Mouse (Mus musculus): Measurements from ENCODE around the gene Zfp90. TPM values are rescaled to one million over a fixed set of nuclear protein-coding genes. Genes with fewer than 3 reads are reported as not detected.
"Not testable (repeated sequence)": the region's sequence is repeated elsewhere in the genome, so short reads cannot be mapped to it uniquely, and the experiment has no call there.

Gene Zfp90
- total RNA-seq (2021), result 10 to 100 TPM; 11.1 to 12.6 TPM
- long read RNA-seq, partial matches to known transcripts, result 5 of 11 reads
- long read RNA-seq, other reads (novel, unspliced or antisense), result 2 of 11 reads

DNA sequence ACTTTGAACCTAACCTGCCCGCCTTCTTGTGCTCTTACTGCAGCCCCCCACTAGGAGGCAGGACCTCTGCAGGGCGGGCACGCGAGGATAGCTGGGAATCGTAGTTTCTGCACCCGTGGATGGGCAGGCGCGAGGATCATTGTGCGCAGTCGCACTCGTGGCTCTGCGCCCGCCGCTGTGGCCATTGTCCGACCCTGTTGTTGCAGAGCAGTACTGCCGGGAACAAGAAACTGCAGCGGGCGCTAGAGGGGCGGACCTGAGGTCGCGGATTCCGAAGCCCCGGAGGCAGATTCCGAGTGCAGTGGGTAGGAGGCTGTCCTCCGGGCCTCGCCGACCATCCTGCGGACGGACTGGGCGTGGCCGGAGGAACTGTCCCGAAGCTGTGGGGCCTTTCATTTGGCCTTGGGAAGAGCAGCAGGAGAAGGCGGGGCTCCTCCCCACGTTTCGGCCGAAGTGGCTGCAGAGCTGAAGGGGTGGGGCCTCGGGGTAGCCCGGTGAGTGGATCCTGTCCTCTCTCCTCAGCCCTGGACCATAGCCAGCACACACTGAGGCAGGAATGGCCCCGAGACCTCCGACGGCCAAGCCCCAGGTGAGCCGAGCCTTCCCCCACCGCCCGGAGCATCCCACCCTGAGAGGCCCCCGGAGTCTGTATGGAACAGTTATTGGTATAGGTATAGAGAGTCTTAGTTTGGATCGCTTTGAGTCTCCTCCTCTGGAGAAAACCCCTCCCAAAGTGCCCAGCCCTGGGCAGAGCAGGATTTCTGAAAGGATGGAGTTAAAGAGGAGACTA is at the start of gene Zfp90:
Gene Zfp90 (plus strand): TSS at position 146 of the 790 bp plus-strand sequence.
- DNase-seq (ENCODE audit: low spot score in 2 of 2), result peak; percentile 90 to 96

DNA sequence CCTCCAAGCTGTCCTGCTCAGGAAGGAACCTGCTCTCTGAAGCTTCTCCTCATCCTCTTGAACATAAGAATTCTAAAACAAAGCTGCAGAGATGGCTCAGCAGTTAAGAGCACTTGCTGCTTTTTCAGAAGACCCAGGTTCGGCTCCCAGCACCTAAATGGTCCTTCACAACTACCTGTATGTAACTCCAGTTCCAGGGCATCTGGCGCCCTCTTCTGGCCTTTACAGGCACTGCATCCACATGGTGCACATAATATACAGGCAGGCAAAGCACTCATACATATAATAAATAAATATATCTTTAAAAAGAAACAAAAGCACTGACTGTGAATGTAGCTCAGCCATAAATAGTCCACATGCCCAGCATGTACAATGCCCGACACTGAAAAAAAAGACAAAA is 46.6 kb upstream of the Zfp90 start:
- no peak for DNase-seq (ENCODE audit: low spot score in 2 of 2)

DNA sequence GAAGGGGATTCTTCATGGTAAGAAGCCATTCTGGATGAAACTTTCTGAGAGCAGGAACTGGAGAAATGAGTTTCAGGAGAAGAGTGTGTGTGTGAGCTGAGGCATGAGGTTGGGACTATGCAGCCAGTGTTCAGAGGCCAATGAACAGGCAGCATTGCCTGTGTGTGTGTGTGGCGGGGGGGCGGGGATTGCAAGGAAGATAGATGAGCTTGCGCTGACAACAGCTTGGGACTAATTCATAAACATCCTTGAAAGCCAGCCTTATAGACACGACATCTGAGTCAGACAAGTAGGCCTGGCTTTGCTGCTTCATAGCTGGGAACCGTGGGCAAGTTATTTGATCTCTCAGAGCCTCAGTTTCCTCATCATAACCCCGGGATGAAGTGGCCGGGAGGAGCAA is 46.1 kb upstream of the Zfp90 start:
- no peak for DNase-seq (ENCODE audit: low spot score in 2 of 2)

DNA sequence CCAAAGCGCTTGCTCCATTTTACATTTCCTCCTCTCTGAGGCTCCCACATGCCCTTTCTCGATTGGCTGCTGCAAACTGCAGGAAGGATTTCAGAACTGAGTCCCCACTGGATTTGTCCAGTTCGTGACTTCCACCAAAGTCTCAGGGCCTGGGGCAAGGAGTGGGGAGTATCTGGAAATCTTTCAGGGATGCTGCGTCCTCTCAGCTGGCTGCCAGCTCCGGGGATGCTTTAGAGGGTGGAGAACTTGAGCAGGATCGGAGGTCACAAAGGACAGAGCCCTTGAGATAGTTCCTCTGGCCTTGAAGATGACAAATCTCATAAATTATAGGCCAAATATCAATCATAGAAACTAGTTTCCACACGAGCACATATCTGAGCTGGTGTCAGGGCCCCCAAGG is 39.2 kb upstream of the Zfp90 start:
- DNase-seq (ENCODE audit: low spot score in 2 of 2), result no peak

DNA sequence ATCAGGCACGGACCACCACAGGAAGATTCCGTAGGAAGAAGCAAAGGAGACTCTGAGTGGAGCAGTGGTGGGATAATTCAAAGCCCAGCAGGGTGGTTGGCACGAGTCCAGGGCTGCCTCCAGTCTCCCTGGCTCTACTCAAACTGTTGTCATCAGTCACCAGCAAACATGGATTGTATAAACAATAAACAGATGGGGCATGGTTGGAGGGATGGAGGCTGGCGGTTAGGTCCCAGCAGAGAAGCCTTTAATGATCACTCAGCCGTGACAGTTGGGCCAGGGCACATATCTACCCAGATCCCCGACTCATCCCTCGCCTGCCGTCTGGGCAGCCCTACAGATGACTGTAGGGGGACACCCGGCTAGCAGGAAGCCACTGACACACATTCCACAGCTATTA is 38.3 kb upstream of the Zfp90 start:
- no peak for DNase-seq (ENCODE audit: low spot score in 2 of 2)

DNA sequence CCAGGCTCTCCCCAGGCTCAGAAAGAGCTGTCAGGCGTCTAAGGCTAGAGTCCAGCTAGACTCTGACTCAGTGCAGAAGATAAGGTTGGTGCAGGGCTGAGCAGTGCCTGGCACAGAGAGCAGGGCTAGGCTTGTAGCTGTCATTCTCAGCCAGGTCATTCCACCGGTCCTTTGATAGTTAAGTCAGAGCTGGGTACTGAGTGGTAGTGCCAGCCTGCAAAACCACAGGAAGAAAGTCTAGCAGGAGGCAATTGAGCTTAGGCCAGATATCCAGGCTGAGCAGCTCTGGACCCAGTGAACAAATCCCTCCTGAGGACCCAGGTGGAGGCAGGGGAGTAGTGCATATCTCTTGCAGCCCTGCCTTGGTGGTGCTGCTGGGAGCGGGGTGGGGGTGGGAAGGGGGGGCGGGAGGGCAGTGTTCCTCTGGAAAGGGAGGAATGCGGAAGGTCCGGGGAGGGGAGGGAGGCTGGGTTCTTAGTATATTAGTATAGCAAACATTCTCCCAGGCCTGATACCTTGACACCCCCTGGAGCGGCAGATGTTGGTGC is 36.6 kb upstream of the Zfp90 start:
- DNase-seq (ENCODE audit: low spot score in 2 of 2), result no peak

DNA sequence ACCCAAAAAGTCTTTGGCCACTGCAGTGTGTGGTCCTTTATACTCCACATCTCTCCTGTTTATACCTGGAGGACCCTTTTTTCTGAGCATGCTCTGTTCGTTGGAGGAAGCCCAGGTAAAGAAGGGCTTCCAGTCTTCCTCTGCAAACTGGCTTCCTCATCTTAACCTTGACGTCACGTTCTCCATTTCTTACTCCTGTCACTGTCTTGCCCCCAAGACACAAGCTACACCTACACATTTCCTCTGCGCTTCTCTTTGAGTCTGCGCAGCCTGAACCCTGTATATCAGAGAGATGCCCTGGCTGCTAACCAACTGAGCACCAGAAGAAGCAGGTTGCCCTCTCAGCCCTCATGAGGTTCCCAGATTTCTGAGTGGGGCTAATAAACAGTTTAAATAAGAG is 35.8 kb upstream of the Zfp90 start:
- DNase-seq (ENCODE audit: low spot score in 2 of 2), result no peak

DNA sequence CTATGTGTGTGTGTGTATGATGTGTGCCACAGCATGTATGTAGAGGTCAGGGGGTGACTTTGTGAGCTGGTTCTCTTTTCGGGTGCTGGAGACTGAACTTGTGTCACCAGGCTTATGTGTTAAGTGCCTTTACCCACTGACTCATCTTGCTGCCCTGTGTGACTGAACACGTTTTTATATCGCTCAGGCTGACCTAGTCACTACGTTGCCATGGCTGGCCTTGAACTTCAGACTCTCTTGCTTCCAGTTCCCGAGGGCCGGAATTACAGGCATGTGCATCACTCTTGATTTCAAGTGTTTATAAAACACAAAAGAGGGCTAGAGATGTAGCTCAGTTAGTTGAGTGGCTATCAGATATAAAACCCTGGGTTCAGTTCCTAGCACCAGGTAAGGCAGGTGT is 34.1 kb upstream of the Zfp90 start:
- DNase-seq (ENCODE audit: low spot score in 2 of 2), result no peak

DNA sequence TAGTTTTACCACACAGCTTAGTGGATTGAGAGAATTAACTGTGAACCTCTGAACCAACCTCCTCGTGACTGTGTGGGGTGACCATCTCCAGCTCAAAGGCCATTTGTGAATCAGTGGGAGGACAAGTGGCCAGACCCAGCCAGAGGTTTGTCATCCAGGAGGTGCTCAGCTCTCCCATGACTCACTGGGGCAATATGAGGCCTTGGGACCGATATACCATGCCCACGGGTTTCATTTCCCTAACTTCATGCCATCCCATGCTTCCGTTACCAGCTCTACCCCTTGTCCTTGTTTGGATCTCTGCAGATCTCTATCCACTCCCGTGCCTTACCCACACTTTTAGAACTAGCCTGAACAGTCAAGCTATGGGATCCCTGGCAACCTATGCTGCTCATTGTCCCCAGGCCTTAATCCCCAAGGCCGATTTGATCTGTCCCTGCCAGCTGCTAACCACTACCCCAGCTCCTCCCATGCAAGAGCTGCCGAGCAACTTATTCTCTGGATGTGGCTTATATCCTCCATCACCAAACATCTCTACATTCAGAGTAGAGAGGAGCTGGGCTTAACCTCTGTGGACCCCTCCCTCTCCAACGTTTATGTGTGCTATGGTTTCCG is 27.2 kb upstream of the Zfp90 start:
- DNase-seq (ENCODE audit: low spot score in 2 of 2), result no peak

DNA sequence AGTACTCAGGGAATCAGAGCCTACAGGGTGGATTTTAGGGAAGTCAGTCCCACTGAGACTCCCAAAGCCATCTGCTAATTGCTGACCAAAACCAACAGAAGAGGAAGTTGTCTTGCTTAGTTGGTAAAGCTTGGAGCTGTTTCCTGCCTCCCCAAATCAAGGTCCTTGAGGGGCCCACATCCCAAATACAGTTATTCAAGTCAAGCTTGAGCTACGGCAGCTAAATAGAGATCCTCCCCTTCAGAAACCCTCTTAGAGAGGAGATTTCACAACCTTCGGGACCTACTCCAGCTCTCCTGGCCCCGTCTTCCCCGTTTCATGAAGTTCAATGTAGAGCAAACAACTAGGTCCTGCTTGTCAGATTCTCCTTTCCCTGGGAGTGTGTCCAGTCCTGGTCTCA is 20.6 kb upstream of the Zfp90 start:
- DNase-seq (ENCODE audit: low spot score in 2 of 2), result no peak

DNA sequence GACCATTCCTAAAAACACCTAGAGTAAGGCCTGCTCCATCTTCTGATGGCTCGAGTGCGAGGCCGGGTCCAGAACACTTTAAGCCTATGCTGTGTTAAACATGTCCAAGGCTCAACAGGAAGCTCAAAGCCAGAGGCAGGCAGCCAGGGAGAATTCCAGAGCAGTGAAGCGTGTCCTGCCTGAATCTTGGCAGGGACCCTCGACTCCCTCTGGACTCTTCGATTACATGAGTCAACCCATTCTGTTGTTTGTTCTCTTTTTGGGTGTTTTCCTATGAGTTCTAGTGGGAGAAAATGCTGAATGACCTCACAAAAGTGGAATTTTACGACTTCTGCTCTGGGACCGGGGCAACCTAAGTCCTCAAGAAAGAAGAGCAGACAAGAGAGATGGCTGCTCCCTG is 15.4 kb upstream of the Zfp90 start:
- DNase-seq (ENCODE audit: low spot score in 2 of 2), result no peak

DNA sequence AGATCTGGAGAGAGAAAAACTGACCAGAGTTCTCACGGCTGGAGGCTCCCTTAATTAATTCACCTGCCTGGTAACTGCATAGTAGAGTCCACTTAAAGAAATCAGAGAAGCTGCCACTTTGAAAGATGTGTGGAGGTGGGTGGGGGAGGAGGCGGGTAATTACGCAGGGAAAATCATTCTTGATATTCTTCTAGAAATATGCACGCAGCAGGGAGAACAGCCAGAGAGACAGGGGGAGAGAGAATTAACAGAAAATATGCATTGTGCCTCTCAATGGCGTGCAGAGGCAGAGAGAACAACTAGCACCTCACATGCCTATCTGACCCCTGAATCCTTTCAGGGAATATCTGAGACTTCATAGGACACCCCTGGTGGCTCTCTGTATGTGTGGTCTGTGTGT is 14.9 kb upstream of the Zfp90 start:
- no peak for DNase-seq (ENCODE audit: low spot score in 2 of 2)

DNA sequence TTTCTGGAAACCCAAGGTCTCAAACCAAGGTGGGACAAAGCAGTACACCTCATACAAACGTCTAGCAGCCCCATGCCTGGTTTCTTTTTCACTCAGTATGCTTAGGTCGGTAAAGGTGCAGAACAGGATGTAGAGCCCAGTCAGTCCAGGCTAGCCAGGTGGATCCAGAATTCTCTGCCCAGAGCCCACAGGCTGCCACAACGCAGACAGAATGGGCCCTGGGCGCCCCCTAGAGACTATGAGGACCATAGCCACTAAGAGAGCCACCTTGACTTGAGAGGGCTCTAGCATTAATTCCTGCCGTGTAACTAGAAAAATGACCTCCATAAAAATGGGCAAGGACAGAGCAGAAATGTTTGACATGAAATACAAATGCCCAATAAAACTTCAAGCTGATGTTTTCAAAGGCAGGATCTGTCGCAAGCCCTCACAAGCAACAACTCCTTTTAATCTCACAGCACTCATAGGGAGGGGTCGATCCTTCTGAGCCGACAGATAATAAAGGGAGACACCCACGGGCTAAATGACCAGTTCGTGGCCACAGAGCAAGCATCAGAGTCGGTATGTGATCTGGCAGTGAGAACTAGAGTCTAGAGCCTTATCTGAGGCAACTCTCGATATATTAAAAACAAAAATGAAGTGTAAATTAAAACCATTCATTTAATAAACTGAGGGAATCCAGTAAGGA is 11.7 kb upstream of the Zfp90 start:
- DNase-seq (ENCODE audit: low spot score in 2 of 2), result peak; percentile 45 to 79

DNA sequence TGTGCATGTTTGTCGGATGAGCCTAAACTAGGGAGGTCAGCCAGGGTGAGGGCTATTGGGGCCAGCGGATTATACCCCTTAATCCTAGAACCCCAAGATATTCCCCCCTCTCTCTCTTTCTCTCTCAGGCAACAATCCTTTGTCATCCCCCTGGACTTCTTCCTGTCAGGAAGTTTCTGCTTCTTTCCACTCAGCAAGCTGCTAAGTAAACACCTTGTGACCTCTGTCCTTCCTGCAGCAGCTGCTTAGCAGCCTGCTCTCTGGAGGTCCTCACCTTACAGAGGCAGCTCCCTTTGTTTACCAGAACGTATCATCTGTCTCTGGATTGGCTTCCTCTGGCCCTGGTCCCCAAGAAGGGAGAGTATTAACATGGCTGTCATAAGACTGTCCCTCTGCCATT is 10.3 kb upstream of the Zfp90 start:
- no peak for DNase-seq (ENCODE audit: low spot score in 2 of 2)

DNA sequence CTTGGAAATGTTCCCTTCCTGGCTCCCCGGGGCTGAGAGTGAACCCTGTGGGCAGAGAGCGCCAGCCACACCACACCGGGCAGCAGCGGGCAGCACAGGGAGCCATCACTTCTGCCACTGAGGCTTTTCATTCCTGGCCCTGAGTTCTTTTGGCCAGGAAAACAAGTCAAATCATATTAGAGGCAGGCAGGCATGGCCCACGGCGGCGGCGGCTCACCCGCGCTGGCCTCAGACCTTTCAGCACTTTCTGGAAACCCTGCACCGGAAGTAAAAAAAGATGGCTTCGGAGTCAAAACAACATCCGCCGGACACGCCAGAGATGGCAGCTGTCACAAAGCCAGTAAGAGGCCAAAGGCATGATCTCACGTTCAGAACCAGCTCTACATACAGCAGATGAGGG is 9.3 kb upstream of the Zfp90 start:
- no peak for DNase-seq (ENCODE audit: low spot score in 2 of 2)

DNA sequence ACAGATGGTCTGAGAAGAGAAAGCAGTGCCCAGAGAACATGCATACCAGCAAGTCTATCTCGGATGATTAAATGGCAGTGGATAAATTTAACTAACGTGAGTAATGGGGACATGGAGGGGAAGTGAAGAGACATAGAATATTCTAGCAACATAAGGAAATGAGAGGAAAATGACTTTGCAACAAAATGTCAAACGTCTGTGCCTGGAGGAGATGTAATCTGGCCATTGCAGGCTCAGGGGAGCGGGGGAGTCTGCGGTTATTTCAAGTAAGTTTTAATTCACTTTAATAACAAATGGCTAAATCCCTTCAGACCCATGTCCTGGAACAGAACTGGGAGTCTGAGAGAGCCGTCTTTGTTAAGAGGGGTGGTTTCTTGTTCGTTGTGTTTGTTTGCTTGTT is 5.1 kb upstream of the Zfp90 start:
- no peak for DNase-seq (ENCODE audit: low spot score in 2 of 2)

DNA sequence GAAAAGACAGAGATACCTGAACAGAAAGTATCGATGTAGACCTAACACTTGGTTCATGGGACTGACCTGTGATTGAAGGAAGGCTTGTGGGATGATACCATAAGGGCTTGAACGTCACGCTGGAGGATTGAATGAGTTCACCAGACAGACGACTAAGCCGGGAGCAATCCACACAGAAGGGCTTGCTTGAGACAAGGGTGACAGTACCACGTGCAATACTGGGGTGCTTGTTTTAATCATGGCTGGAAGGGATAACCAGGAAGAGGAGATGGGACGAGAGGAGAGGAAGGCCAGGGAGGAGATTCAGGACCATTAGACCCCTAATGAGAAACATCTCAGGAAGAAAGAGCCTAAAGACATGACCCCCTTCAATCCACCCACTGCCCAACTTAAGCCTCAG is 4.6 kb upstream of the Zfp90 start:
- DNase-seq (ENCODE audit: low spot score in 2 of 2), result no peak

DNA sequence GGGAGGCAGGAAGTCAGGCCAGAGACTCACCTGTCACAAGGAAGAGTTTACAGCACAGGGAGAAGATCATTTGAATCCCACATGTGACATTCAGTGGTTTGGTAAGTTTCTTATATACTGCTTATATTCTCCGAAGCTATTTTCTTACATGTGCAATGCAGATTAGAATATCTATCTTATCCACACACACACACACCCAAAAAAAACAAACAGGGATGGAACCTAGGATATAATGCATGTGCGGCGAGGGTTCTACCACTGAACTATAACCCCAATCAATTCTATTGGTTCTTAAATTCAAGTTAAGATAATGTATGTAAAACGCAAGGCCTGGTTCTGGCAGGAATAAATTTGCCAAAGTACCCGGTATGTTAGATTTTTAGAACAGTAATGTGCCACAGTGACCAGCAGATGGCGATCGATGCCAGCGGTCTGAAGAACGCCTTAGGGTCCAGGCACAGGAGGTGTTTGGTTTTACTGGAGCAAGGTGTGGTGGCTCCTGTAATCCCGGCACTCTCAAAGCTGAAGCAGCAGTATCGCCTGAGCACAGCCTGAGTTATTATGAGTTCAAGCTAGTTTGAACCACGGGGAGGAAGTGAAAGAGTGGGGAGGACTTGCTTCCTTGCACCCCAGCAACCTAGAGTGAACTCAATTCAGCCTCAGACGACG is 3.2 kb upstream of the Zfp90 start:
- peak; percentile 22 to 76 for DNase-seq (ENCODE audit: low spot score in 2 of 2)

DNA sequence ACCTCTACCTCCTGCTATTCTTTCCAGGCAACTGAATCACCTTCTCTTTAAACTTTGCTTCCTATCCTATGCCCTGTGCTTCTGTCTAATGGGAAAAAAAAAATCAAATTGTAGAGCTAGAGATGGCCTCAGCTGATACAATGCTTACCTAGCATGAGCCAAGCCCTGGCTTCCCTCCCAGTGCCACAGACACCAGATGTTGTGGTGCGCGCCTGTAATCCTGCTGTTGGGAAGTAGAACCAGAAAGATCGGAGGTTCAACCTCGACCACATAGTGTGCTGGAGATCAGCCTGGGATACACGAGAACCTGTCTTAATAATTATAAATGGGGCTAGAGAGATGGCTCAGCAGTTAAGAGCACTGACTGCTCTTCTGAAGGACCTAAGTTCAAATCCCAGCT is 2.6 kb downstream of the Zfp90 start:
- no peak for DNase-seq (ENCODE audit: low spot score in 2 of 2)

DNA sequence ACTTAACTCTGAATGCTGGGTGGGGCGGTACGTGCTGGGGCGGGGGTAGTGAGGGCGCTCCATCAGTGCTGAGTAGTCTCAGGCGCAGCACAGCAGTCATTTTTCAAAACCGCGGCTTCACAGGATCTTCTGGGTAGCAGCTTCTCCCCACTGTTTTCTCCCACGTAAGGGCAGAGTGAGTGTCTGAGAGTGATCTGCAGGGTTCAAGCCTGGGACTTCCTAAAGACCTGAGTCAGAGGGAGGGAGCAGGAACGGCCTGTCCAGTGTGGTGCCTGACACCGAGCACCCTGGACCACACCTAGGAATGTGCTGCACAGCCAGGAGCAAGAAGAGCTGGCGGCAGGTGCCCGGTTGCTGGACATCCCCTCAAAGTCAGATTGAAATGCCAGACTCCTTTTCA is 16.0 kb downstream of the Zfp90 start:
- no peak for DNase-seq (ENCODE audit: low spot score in 2 of 2)

DNA sequence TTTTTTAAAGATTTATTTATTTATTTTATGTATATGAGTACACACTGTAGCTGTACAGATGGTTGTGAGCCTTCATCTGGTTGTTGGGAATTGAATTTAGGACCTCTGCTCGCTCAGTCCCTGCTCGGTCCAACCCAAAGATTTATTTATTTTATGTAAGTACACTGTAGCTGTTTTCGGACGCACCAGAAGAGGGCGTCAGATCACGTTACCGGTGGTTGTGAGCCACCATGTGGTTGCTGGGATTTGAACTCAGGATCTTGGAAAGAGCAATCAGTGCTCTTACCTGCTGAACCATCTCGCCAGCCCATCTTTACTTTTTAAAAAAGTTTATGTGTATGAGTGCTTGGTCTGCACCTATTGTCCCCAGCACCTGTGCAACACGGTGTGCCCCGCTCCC is 16.8 kb downstream of the Zfp90 start:
- not testable (repeated sequence) for DNase-seq (ENCODE audit: low spot score in 2 of 2)
